Mouse (Mus musculus) embryonic facial prominence, embryonic 10.5 days (tissue): ENCODE data around the gene Samd11. TPM values are rescaled to one million over a fixed set of nuclear protein-coding genes. Genes with fewer than 3 reads are reported as not detected.

ENCODE experiments used
- DNase-seq: peaks from one replicate; pipeline ENCODE4 v3.0.0-alpha.2; 2017; ENCODE audit warnings: low spot score
- H3K27ac ChIP-seq: fragments of 300-500 bp; sonication (generic); replicated peaks from 2 replicates; pipeline ENCODE4 v1.5.1; 2016; ENCODE audit warnings: mild to moderate bottlenecking
- H3K27me3 ChIP-seq: fragments of 300-500 bp; sonication (generic); replicated peaks from 2 replicates; pipeline ENCODE4 v1.6.1; 2016; ENCODE audit warnings: low read depth, mild to moderate bottlenecking; ENCODE audit not compliant: poor library complexity, severe bottlenecking
- H3K36me3 ChIP-seq: fragments of 300-500 bp; sonication (generic); replicated peaks from 2 replicates; pipeline ENCODE4 v1.6.1; 2016; ENCODE audit warnings: mild to moderate bottlenecking, moderate library complexity
- H3K4me1 ChIP-seq: fragments of 300-500 bp; sonication (generic); 2 replicates; pipeline ENCODE4 v1.6.1; 2016
- H3K4me3 ChIP-seq: fragments of 300-500 bp; sonication (generic); 2 replicates; pipeline ENCODE4 v1.5.1; 2016; ENCODE audit warnings: mild to moderate bottlenecking, moderate library complexity
- H3K9me3 ChIP-seq: fragments of 300-500 bp; sonication (generic); 2 replicates; pipeline ENCODE4 v1.6.1; 2016; ENCODE audit warnings: mild to moderate bottlenecking
- WGBS: fragments of 180-500 bp; shearing (Covaris S2); methylation state at CpG from one replicate; pipeline ENCODE4 v1.1.7; 2016; 5-methylcytosine and 5-hydroxymethylcytosine counted together
- microRNA-seq: library from miRNA; unstranded; fragments of <30 nt; microRNA quantifications from one replicate; pipeline ENCODE4, GENCODE M21; 2017
- polyA plus RNA-seq: library from polyadenylated mRNA; unstranded; fragments of >200 nt; fragmentation: Nextera tagmentation; extraction: Ambion mirVana; gene quantifications from 2 replicates; pipeline ENCODE4 v1.2.1, GENCODE M21; 2016

Samd11 gene
- polyA plus RNA-seq, 1 experiment from 2014 or later = 1.6 TPM

GRCm38 (mm10) chr4:156203413-156204131 lies 51.9 kb downstream of the Samd11 start:
- Histone ChIP-seq H3K4me1 (peaks cover 30% of the 10 kb centered on the region), H3K27me3 (peaks cover 42% of the 10 kb centered on the region), H3K9me3 (no peaks in the 10 kb centered on the region), H3K4me3 (peak overlapping the region; percentile 71), H3K27ac (peak overlapping the region; percentile 76), H3K36me3 (no peaks in the 10 kb centered on the region)
- WGBS = under 1% methylated on average over 49 of the region's 49 CpGs
- peak; percentile 55 for DNase-seq

- Histone ChIP-seq H3K36me3 (no peaks in the 10 kb centered on the region), H3K27ac (peak within 1 kb of the TSS; percentile 76), H3K9me3 (no peaks in the 10 kb centered on the region), H3K27me3 (peaks cover 42% of the 10 kb centered on the region), H3K4me1 (peaks cover 33% of the 10 kb centered on the region), H3K4me3 (peak within 1 kb of the TSS; percentile 71)
- DNase-seq = peak; percentile 86
- WGBS = under 1% methylated on average over 39 of the region's 39 CpGs
Measured at GRCm38 (mm10) chr4:156203001-156203412, 52.5 kb downstream of the Samd11 start, which contains the start of gene AW011738. Gene AW011738, plus strand, starts transcription at chr4:156203304.

- peaks cover 37% of the 10 kb centered on the region for H3K4me1 ChIP-seq
- DNase-seq = no peak
- no peaks in the 10 kb centered on the region for H3K9me3 ChIP-seq
- no peaks in the 10 kb centered on the region for H3K36me3 ChIP-seq
- peak overlapping the region; percentile 71 for H3K4me3 ChIP-seq
- H3K27ac ChIP-seq = peak overlapping the region; percentile 76
- 48% methylated on average over 12 of the region's 12 CpGs for WGBS
- H3K27me3 ChIP-seq = peaks cover 42% of the 10 kb centered on the region
Measured at GRCm38 (mm10) chr4:156202462-156202893, 53.0 kb downstream of the Samd11 start.

- no peaks in the 10 kb centered on the region for H3K36me3 ChIP-seq
- no peaks in the 10 kb centered on the region for H3K9me3 ChIP-seq
- H3K4me1 ChIP-seq = peaks cover 44% of the 10 kb centered on the region
- DNase-seq = no peak
- 65% methylated on average over 10 of the region's 10 CpGs for WGBS
- peaks cover 43% of the 10 kb centered on the region for H3K27me3 ChIP-seq
- H3K27ac ChIP-seq = no peak within 1 kb of the TSS
- H3K4me3 ChIP-seq = no peak within 1 kb of the TSS
Measured at GRCm38 (mm10) chr4:156200623-156201475, 54.6 kb downstream of the Samd11 start, which contains the start of gene Isg15. Gene Isg15, minus strand, starts transcription at chr4:156200818.

GRCm38 (mm10) chr4:156197829-156198205 lies 57.6 kb downstream of the Samd11 start:
- H3K9me3 ChIP-seq = no peaks in the 10 kb centered on the region
- H3K4me3 ChIP-seq = peak overlapping the region; percentile 84
- peaks cover 53% of the 10 kb centered on the region for H3K4me1 ChIP-seq
- DNase-seq = no peak
- H3K27me3 ChIP-seq = peaks cover 24% of the 10 kb centered on the region
- H3K27ac ChIP-seq = peak overlapping the region; percentile 96
- WGBS = under 1% methylated on average over 26 of the region's 26 CpGs
- peaks cover 27% of the 10 kb centered on the region for H3K36me3 ChIP-seq

GRCm38 (mm10) chr4:156197131-156197828 lies 58.2 kb downstream of the Samd11 start, which contains the start of gene Agrn:
Gene Agrn, minus strand, starts transcription at chr4:156197488.
- peak within 1 kb of the TSS; percentile 96 for H3K27ac ChIP-seq
- H3K9me3 ChIP-seq = no peaks in the 10 kb centered on the region
- peaks cover 32% of the 10 kb centered on the region for H3K36me3 ChIP-seq
- peak; percentile 94 for DNase-seq
- H3K4me1 ChIP-seq = peaks cover 54% of the 10 kb centered on the region
- 1% methylated on average over 55 of the region's 88 CpGs for WGBS
- peaks cover 19% of the 10 kb centered on the region for H3K27me3 ChIP-seq
- H3K4me3 ChIP-seq = peak within 1 kb of the TSS; percentile 84

Small RNA genes within 50 kb of the gene (microRNA-seq; reads per million reads assigned to microRNA genes)
- gene Mir7658 = 11.0 reads per million, percentile 22 among the genes with 10 or more reads in this experiment

Other genes with a start within 250 kb of the Samd11 start
- gene Tnfrsf4, start 241.8 kb downstream of the Samd11 start, polyA plus RNA-seq = 1.1 and 1.4 TPM in 2 replicates
- gene Tnfrsf18, start 229.5 kb downstream of the Samd11 start, polyA plus RNA-seq = 1.2 and 1.4 TPM in 2 replicates
- gene Ttll10, start 196.2 kb downstream of the Samd11 start, polyA plus RNA-seq = 0.69 and 0.95 TPM in 2 replicates
- 73.9 and 76.9 TPM in 2 replicates for gene 9430015G10Rik, start 145.7 kb downstream of the Samd11 start, polyA plus RNA-seq
- 0.70 and 0.89 TPM in 2 replicates for gene Rnf223, start 125.1 kb downstream of the Samd11 start, polyA plus RNA-seq
- gene Agrn, start 58.2 kb downstream of the Samd11 start, polyA plus RNA-seq = 59.0 and 61.7 TPM in 2 replicates
- gene Isg15, start 54.8 kb downstream of the Samd11 start, polyA plus RNA-seq = 0.34 and 0.47 TPM in 2 replicates
- gene AW011738, start 52.4 kb downstream of the Samd11 start, polyA plus RNA-seq = 2.2 and 2.7 TPM in 2 replicates
- 0.60 and 0.65 TPM in 2 replicates for gene Perm1, start 39.8 kb downstream of the Samd11 start, polyA plus RNA-seq
- 22.5 and 23.9 TPM in 2 replicates for gene Plekhn1, start 20.8 kb downstream of the Samd11 start, polyA plus RNA-seq
- 110 and 120 TPM in 2 replicates for gene Noc2l, start 19.6 kb downstream of the Samd11 start, polyA plus RNA-seq
- not detected in 2 replicates for gene Vmn2r-ps159, start 75.4 kb upstream of the Samd11 start, polyA plus RNA-seq